Mouse (Mus musculus) CH12.LX (cell line): ENCODE measurements around the gene Dip2b. TPM values are rescaled to one million over a fixed set of nuclear protein-coding genes. Genes with fewer than 3 reads are reported as not detected.

Source experiments
- DNase-seq: peaks from one replicate; pipeline ENCODE4 v3.0.0-alpha.2; 2013; ENCODE audit errors: extremely low read depth
- H3K27ac ChIP-seq: 2 replicates; pipeline ENCODE4 v1.5.1; 2012; ENCODE audit warnings: low read depth, mild to moderate bottlenecking, control low read depth, moderate library complexity; ENCODE audit not compliant: insufficient read depth
- H3K27me3 ChIP-seq: replicated peaks from 2 replicates; pipeline ENCODE3; 2012; ENCODE audit warnings: inconsistent platforms
- H3K36me3 ChIP-seq, 2 experiments: replicated peaks in 1 of 2; 2 replicates each; pipeline versions ENCODE3 to v1.6.1; 2012; ENCODE audit warnings: inconsistent platforms in 1 of 2, low read length in 1 of 2, mild to moderate bottlenecking in 1 of 2, mixed read lengths in 1 of 2, moderate library complexity in 1 of 2; ENCODE audit not compliant: control insufficient read depth in 1 of 2, insufficient read depth in 1 of 2
- H3K4me1 ChIP-seq, 2 experiments: 2 replicates each; pipeline ENCODE4 v1.6.1; 2012; ENCODE audit warnings: inconsistent platforms in 1 of 2, moderate library complexity in 1 of 2; ENCODE audit not compliant: insufficient read depth in 2 of 2, control insufficient read depth in 1 of 2
- H3K4me2 ChIP-seq: 2 replicates; pipeline ENCODE4 v1.6.1; 2012; ENCODE audit warnings: low read depth, mild to moderate bottlenecking, control low read depth; ENCODE audit not compliant: poor library complexity, insufficient read depth, severe bottlenecking
- H3K4me3 ChIP-seq, 3 experiments: fragments of 150-350 bp in 1 of 3; sonication (generic) in 1 of 3; replicated peaks in 1 of 3; 2 replicates each; pipeline versions ENCODE3 to v1.5.1; 2011 to 2012; ENCODE audit warnings: low read depth in 2 of 3, low read length in 2 of 3, mild to moderate bottlenecking in 2 of 3, moderate library complexity in 2 of 3, control low read depth in 1 of 3, improper control_type of control experiment in 1 of 3, inconsistent platforms in 1 of 3, mixed read lengths in 1 of 3; ENCODE audit not compliant: poor library complexity in 1 of 3
- H3K79me2 ChIP-seq: replicated peaks from 2 replicates; pipeline ENCODE4 v1.6.1; 2012; ENCODE audit warnings: mild to moderate bottlenecking, moderate library complexity; ENCODE audit not compliant: control insufficient read depth, poor library complexity, insufficient read depth, severe bottlenecking; ENCODE audit errors: extremely low read depth
- H3K9ac ChIP-seq: 2 replicates; pipeline ENCODE4 v1.6.1; 2012; ENCODE audit warnings: low read depth, mild to moderate bottlenecking, control low read depth, moderate library complexity; ENCODE audit not compliant: insufficient read depth
- H3K9me3 ChIP-seq: replicated peaks from 2 replicates; pipeline ENCODE3; 2012; ENCODE audit warnings: low read length, inconsistent platforms, mixed read lengths
- BHLHE40 ChIP-seq: IDR thresholded peaks from 2 replicates; pipeline ENCODE4 v1.6.1; 2011; ENCODE audit warnings: mild to moderate bottlenecking, low read depth, low read length, improper control_type of control experiment
- CHD1 ChIP-seq: IDR thresholded peaks from 2 replicates; pipeline ENCODE4 v1.6.1; 2012; ENCODE audit warnings: low read depth, low read length, improper control_type of control experiment, inconsistent platforms
- CTCF ChIP-seq, 2 experiments: IDR thresholded peaks in 1 of 2; conservative IDR thresholded peaks in 1 of 2; 2 replicates each; pipeline ENCODE4 v1.5.1; 2011 to 2012; ENCODE audit warnings: low read depth in 2 of 2, low read length in 2 of 2, improper control_type of control experiment in 1 of 2, inconsistent platforms in 1 of 2, mild to moderate bottlenecking in 1 of 2, moderate library complexity in 1 of 2
- E2F4 ChIP-seq: IDR thresholded peaks from 2 replicates; pipeline ENCODE4 v1.6.1; 2011; ENCODE audit warnings: low read depth, low read length, improper control_type of control experiment; ENCODE audit not compliant: insufficient replicate concordance
- ELF1 ChIP-seq: IDR thresholded peaks from 2 replicates; pipeline ENCODE4 v1.6.1; 2014; ENCODE audit warnings: low read depth, mild to moderate bottlenecking, inconsistent platforms, low read length, improper control_type of control experiment
- EP300 ChIP-seq: IDR thresholded peaks from 2 replicates; pipeline ENCODE4 v1.6.1; 2011; ENCODE audit warnings: low read length, improper control_type of control experiment
- HCFC1 ChIP-seq: IDR thresholded peaks from 2 replicates; pipeline ENCODE4 v1.6.1; 2012; ENCODE audit warnings: low read depth, mild to moderate bottlenecking, inconsistent platforms, low read length, improper control_type of control experiment
- IRF4 ChIP-seq: IDR thresholded peaks from 2 replicates; pipeline ENCODE4 v1.6.1; 2014; ENCODE audit warnings: low read depth, mild to moderate bottlenecking, inconsistent platforms, low read length, improper control_type of control experiment
- JUN ChIP-seq: IDR thresholded peaks from 2 replicates; pipeline ENCODE4 v1.6.1; 2011; ENCODE audit warnings: low read depth, mild to moderate bottlenecking, low read length, improper control_type of control experiment, moderate library complexity; ENCODE audit not compliant: insufficient read depth
- KAT2A ChIP-seq: IDR thresholded peaks from 2 replicates; pipeline ENCODE4 v1.6.1; 2012; ENCODE audit warnings: low read length, improper control_type of control experiment, inconsistent platforms; ENCODE audit not compliant: insufficient replicate concordance
- MAFK ChIP-seq: IDR thresholded peaks from 2 replicates; pipeline ENCODE4 v1.6.1; 2011; ENCODE audit warnings: low read length, improper control_type of control experiment; ENCODE audit not compliant: insufficient replicate concordance
- MAX ChIP-seq: IDR thresholded peaks from 2 replicates; pipeline ENCODE4 v1.6.1; 2011; ENCODE audit warnings: low read length, improper control_type of control experiment
- MAZ ChIP-seq: IDR thresholded peaks from 2 replicates; pipeline ENCODE4 v1.6.1; 2012; ENCODE audit warnings: low read depth, mild to moderate bottlenecking, inconsistent platforms, low read length, improper control_type of control experiment, moderate library complexity
- MEF2A ChIP-seq: IDR thresholded peaks from 2 replicates; pipeline ENCODE4 v1.6.1; 2014; ENCODE audit warnings: low read depth, mild to moderate bottlenecking, inconsistent platforms, low read length, improper control_type of control experiment, borderline replicate concordance
- MXI1 ChIP-seq: IDR thresholded peaks from 2 replicates; pipeline ENCODE4 v1.6.1; 2011; ENCODE audit warnings: mild to moderate bottlenecking, low read depth, low read length, improper control_type of control experiment
- MYC ChIP-seq: IDR thresholded peaks from 2 replicates; pipeline ENCODE4 v1.6.1; 2011; ENCODE audit warnings: low read depth, mild to moderate bottlenecking, improper control_type of control experiment, low read length
- NELFE ChIP-seq: IDR thresholded peaks from 2 replicates; pipeline ENCODE4 v1.6.1; 2011; ENCODE audit warnings: low read depth, low read length, improper control_type of control experiment
- NRF1 ChIP-seq: IDR thresholded peaks from 2 replicates; pipeline ENCODE4 v1.6.1; 2014; ENCODE audit warnings: low read depth, mild to moderate bottlenecking, inconsistent platforms, low read length, improper control_type of control experiment, moderate library complexity
- POLR2AphosphoS2 ChIP-seq: IDR thresholded peaks from 2 replicates; pipeline ENCODE4 v1.6.1; 2011; ENCODE audit warnings: low read depth, low read length, improper control_type of control experiment
- RAD21 ChIP-seq: IDR thresholded peaks from 2 replicates; pipeline ENCODE4 v1.6.1; 2011; ENCODE audit warnings: low read depth, mild to moderate bottlenecking, low read length, improper control_type of control experiment, moderate library complexity
- RCOR1 ChIP-seq: conservative IDR thresholded peaks from 2 replicates; pipeline ENCODE4 v1.6.1; 2012; ENCODE audit warnings: low read depth, mild to moderate bottlenecking, inconsistent platforms, low read length, improper control_type of control experiment
- SIN3A ChIP-seq: IDR thresholded peaks from 2 replicates; pipeline ENCODE4 v1.6.1; 2012; ENCODE audit warnings: low read length, improper control_type of control experiment, inconsistent platforms
- SMC3 ChIP-seq: IDR thresholded peaks from 2 replicates; pipeline ENCODE4 v1.6.1; 2011; ENCODE audit warnings: low read depth, low read length, improper control_type of control experiment
- UBTF ChIP-seq: IDR thresholded peaks from 2 replicates; pipeline ENCODE4 v1.6.1; 2012; ENCODE audit warnings: low read depth, mild to moderate bottlenecking, inconsistent platforms, low read length, improper control_type of control experiment, moderate library complexity
- USF1 ChIP-seq: IDR thresholded peaks from 2 replicates; pipeline ENCODE4 v1.6.1; 2014; ENCODE audit warnings: low read depth, mild to moderate bottlenecking, inconsistent platforms, low read length, improper control_type of control experiment
- USF2 ChIP-seq: conservative IDR thresholded peaks from 2 replicates; pipeline ENCODE4 v1.6.1; 2011; ENCODE audit warnings: low read depth, low read length, improper control_type of control experiment
- ZC3H11A ChIP-seq: IDR thresholded peaks from 2 replicates; pipeline ENCODE4 v1.6.1; 2012; ENCODE audit warnings: low read depth, mild to moderate bottlenecking, inconsistent platforms, low read length, improper control_type of control experiment
- dilution Hi-C: fragments of 300-500 bp; cut with MboI; formaldehyde crosslinking; loops from 2 replicates; pipeline ENCODE4 v1.14.3; 2020; ENCODE audit warnings: low sequenced_read_pairs; ENCODE audit not compliant: extremely low pct_unique_long_range_greater_than_20kb, extremely low pct_ligation_motif_present
- in situ Hi-C: fragments of 300-500 bp; cut with MboI; formaldehyde crosslinking; loops from 3 replicates; pipeline ENCODE4 v1.14.3; 2019; ENCODE audit warnings: low sequenced_read_pairs, low pct_ligation_motif_present, low pct_unique_long_range_greater_than_20kb, mixed read lengths
- polyA plus RNA-seq: library from polyadenylated mRNA; unstranded; fragments of >175 nt; gene quantifications from 2 replicates; pipeline ENCODE4 v1.2.1, GENCODE M21; 2012; ENCODE audit warnings: low read depth; ENCODE audit not compliant: insufficient read length
- total RNA-seq, 2 experiments: library from RNA; depleted of rRNA; stranded (reverse); fragments of 300-350 nt in 1 of 2; fragments of >200 nt in 1 of 2; gene quantifications; 2 replicates each; pipeline ENCODE4 v1.2.3; 2012 to 2014

The Dip2b gene
- total and polyA plus RNA-seq, 3 experiments, result 15.7 to 18.2 (median 16.7) TPM

DNA sequence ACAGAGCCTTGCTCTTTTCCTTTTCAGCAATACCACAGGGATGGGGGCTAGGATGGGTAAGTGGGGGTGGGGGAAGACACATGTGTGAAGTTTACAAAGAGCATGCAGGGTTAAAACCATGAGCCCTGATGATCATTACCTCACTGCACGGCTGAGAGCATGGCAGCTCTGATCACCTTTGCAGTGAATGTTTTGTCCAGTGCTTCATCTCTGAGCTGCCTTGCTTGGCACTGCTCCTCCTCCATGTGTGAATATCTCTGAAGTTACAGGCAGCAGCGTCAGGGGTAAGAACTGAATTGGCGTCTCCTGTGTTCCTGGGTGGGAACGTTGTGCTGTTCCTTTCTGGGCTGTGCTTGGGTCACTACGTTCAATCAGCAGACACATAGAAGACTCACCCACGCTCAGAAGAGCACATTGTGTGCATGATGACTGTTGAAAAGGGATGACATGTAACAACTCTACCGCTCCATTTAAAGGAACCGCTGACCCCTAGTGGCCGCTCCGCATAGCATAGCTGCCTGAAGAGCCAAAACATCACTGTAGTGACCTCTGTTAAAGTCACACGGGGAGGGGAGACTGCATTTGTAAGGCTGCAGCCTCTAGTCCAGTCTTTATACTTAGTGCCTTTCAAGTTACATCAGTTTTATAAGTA is 88.1 kb downstream of the Dip2b start:
- Histone ChIP-seq H3K4me3 (no peak overlapping the region), H3K4me2 (no peak overlapping the region), H3K9me3 (no peaks in the 10 kb centered on the region), H3K27ac (no peak overlapping the region), H3K27me3 (no peaks in the 10 kb centered on the region), H3K36me3 (peaks cover 0 to 60% of the 10 kb centered on the region in 2 experiments), H3K9ac (no peak overlapping the region), H3K79me2 (no peaks in the 10 kb centered on the region), H3K4me1 (peaks cover 3 to 40% of the 10 kb centered on the region in 2 experiments)
- dilution Hi-C loops, result no loop called here
- DNase-seq, result peak; percentile 87
- in situ Hi-C loops, result no loop called here
- TF ChIP-seq CHD1 (no peak), CTCF (conservative IDR thresholded peaks at IDR 0.05 in 1 of 2, IDR thresholded peaks at IDR 0.05 in 1 of 2; ENCODE audit: low read depth in 2 of 2, low read length in 2 of 2) (peak; percentile 96 to 98), ELF1 (no peak), BHLHE40 (peak; percentile 61), MAX (peak; percentile 85), MAZ (peak; percentile 72), UBTF (no peak), JUN (no peak), RAD21 (peak; percentile 99), SMC3 (peak; percentile 99), USF1 (peak; percentile 10; the same call in 1 of the 2 replicates), USF2 (no peak), ZC3H11A (peak; percentile 92), NRF1 (0 out of 2 replicates have a peak, but pooled peaks have one; percentile 12), NELFE (peak; percentile 43; the same call in 1 of the 2 replicates), MEF2A (peak; percentile 52; the same call in 1 of the 2 replicates), IRF4 (peak; percentile 52), KAT2A (no peak), POLR2AphosphoS2 (no peak), MXI1 (peak; percentile 76), MYC (peak; percentile 89), SIN3A (peak; percentile 58; the same call in 1 of the 2 replicates), HCFC1 (peak; percentile 22; the same call in 1 of the 2 replicates), EP300 (no peak), RCOR1 (no peak), MAFK (0 out of 2 replicates have a peak, but pooled peaks have one; percentile 29), E2F4 (no peak)
